Mouse (Mus musculus) cerebellum, postnatal 14 days (tissue): Measurements from ENCODE around the gene Srl.
"Not testable (repeated sequence)": the region's sequence is repeated elsewhere in the genome, so short reads cannot be mapped to it uniquely, and the experiment has no call there.

Experiments
- DNase-seq, 2 experiments: peaks; one replicate each; pipeline ENCODE4 v3.0.0; 2021; ENCODE audit warnings: mixed read lengths in 2 of 2

Srl gene

DNA sequence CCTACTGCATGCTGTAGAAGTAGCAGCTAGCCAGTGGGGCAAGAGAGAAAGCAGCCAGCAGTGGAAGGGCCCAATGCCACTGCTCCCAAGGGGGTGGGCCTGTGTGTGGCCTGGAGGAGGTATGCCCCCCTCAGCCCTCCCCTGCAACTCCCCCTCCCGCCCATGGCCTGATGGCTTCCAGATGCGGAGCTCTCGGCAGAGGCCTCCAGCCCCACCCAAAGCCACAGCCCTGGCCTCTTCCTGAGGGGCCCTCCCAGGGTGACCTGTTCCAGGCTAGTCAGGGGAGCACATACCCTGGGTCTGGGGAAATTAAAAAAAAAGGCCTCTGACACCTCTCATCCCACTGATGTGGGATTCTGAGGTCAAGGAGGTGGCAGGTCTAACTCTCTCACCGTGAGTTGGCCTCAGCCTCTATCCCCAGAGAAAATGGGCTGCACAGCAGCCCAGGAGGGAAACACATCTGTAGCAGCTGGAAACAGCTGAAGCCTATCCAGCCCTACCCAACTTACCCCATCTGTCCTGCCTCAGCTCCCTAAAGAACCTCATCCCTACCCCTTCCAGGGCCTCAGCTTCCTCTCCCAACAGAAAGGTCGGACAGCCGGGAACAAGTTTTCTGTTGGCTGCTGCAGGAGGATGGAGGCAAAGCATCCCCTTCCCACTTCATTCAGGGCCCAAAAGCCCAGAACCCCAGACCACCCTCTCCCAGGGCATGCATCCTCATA is 11.4 kb upstream of the Srl start:
- DNase-seq, result no peak

DNA sequence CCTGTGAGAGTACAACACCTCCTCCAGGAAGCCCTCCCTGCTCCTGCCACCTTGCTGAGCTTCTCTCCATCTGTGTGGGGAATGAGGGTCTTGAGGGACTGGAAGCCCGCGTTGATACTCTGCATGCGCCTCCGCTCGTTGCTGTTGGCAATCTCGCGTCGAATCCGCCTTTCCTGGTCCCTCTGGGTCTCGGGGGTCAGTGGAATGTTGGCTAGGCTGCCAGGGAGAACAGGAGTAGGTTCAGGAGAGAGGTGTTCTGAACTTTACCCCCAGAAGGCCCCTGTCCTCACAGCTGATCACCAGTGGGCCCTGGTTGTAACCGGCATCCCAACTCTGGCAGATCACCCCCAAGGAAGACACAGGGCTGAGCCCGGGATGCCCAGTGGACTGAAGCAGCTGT is 10.3 kb upstream of the Srl start:
- no peak for DNase-seq

DNA sequence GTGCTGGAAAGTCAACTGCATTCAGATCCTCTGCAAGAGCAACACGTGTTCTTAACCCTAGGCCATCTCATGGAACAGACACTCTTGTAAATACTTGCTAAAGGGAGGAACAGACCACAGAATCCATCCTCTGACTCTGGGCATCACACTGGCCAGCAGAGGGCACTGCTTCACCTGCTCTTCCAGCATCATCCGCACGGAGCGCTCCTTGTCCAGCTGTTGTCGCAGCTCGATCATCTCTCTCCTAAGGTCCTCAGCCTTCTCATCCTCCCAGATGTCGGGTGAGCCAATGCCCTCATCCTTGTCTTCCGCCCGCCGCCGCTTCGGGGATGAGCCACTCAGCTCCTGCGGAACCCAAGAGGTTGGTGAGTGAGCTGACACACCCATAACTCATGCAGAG is 9.4 kb upstream of the Srl start:
- DNase-seq, result peak; percentile 72 to 83

DNA sequence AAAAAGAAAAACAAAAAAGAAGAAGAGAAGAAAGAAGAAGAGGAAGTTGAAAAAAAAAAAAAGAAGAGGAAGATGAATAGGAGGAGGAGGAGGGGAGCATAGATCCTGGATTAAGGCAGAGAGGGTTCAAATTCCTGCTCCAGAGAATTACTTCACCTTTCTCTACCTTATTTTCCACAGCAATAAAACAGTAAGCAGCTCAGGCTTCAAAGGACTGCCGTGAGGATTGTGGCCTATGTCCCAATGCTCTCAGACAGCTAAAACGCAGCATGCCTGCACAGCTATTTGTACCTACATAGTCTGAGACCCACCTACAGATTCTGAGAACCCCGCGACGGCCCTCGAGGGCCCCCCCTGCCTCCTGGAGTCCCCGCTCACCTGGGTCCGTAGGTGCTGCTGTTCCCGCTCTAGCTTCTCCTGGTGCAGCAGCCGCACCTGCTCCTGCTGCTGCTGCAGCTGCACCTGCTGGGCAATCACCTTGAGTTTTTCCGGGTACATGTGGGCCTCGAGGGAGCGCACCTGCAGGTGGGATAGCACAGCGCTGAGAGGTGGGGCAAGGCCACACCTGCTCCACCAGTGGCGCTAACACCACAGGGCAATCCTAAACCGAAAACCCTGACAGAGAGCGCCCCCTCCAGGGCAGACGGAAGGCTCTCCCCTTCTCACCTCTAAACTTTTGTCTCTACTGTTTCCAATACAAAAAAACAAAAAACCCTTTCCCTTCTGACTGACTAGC is 7.5 kb upstream of the Srl start:
- DNase-seq, result no peak

DNA sequence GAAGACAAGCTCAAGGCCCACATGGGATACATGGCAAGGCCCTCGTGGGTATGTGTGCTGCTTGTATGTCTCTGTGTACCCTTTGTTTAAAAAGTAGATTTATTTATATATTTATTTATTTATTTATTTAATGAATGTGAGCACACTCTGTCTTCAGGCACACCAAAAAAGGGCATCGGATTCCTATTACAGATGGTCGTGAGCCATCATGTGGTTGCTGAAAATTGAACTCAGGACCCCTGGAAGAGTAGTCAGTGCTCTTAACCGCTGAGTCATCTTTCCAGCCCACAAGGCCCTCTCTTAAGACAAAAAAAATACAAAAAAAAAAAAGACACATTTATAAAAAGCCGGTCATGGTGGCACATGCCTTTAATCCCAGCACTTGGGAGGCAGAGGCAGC is 6.0 kb upstream of the Srl start:
- no peak for DNase-seq

DNA sequence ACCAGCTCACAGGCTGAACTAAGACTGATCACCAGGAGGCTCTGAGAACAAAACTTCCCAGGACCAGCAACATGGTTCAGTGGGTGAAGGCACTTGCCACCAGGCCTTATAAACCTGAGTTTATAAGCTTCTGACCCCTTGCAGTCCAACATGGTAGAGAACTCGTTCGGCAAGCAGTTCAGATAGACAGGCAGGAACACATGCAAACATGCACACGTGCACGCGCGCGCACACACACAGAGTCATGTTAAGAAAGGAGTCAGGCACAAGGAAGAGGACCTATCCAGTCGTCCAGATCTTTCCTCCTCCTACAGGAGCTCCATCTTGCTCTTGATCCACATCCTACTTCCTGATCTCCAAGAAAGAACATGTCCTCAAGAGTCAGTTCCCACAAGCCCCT is 5.2 kb upstream of the Srl start:
- no peak for DNase-seq

DNA sequence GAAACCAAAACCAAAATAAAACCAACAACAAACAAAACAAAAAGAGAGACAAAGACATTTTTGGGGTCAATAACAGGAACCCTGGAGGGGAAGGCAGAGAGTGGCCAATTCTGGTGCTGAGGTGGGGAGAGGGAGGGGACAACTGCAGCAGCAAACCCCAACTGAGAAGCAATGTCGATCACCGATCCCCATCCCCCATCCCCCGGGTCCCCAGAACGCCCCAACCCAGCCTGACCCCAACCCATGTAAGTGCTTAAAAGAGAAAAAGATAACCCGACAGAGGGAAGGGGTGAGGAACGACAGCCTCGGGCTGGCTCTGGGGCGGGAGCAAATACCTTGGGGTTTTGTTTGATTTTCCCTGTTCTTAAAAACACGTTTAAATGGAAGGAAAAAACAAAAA is 3.2 kb upstream of the Srl start:
- DNase-seq, result no peak

DNA sequence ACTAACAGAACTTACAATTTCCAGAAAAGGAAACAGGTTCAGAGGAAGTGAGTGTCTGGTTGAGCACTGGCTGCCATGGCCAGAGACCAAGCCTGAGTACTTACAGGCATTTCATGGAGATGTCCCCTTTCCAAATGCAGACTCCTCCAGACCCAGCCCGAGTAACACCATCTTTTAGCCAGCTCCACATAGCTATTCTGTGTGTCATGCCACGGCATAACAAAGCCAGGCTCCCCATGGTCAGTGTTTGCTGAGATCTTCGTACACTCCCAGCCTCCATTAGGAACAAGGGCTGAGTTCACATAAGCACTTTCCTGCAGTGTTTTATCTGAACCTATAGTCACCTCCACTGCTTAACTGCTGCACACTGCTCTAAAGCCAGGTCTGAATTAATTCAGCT is 1.6 kb upstream of the Srl start:
- no peak for DNase-seq

DNA sequence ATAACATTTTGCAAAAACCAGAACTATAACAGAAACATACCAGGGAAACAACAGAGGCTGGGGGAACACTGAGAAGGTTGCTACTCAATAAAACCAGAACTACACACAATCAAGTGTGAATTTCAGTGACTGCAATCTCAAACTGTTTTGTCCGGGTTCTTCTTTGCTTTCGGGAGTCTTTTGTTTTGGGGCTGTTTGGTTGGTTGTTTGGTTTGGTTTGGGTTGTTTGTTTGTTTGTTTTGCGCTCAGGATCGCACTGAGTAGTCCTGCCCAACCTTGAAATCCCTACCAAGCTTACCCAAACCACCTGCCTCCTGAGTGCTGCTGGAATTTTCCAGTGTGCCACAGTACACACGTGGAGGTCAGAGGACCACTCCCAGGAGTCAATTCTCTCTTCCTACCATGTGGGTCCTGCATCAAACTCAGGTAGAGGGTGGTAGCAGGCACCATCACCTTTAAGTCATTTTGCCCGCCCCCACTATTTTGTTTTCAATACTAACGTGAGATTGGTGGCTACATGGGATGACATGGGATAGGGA is 689 bp upstream of the Srl start:
- DNase-seq, result peak in 1 of 2 experiments; percentile 19

DNA sequence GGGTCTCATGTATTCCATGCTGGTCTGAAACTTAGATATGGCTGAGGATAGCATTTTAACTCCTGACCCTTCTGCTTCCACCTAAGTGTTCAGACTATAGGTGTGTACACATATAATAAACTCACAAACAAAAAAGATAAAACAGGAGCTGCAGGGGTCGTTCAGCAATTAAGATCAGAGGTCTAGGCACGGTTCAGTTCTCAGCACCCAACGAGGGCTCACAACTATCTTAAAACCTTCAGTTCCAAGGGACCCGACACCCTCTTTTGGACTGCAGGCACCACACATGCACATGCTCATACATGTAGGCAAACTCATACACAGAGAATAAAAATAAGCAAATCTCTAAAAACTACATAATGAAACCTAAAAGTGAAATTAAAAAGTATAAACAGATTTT is 583 bp downstream of the Srl start:
- no peak for DNase-seq

DNA sequence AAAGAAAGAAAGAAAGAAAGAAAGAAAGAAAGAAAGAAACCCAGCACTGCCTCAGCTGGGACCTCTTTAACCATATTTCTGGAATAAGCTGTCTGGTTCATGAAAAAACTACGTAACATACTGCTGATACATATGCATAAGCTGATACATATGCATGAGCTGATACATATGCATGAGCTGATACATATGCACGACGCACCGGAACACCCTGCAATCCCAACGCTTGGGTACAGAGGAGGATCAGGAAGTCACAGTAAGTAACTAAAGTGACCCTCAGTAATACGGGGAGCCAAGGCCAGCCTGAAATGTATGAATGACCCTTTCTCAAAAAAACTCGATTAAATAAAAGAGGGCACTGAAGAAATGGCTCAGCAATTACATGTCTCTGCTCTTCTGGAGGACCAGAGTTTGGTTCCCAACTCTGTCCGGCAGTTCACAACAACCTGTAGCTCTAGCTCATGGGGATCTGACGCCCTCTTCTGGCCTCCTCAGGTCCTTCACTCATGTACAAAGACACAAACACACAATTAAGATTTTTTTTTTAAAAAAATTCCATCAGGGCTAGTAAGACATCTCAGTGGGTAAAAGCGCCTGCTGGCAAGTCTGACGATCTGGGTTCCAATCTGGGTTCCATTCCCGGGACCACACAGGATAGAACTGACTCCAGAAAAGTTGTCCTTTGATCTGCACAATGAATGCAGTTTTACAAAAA is 1.4 kb downstream of the Srl start:
- no peak for DNase-seq

DNA sequence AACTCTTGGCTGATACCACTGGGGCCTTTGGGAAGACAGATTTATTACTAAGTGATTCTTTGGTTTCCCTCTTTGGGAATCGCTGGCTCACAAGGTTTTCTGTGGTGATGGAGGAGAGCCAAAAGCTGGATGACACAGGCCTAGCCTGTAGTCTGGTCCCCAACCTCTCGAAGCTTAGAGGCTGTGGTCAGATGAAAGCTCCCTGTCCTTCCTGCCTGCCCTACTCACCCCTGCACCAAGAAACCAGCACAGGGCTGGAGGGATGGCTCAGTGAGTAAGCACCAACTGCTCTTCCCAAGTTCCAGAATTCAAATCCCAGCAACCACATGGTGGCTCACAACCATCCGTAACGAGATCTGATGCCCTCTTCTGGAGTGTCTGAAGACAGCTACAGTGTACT is 2.1 kb downstream of the Srl start:
- no peak for DNase-seq

DNA sequence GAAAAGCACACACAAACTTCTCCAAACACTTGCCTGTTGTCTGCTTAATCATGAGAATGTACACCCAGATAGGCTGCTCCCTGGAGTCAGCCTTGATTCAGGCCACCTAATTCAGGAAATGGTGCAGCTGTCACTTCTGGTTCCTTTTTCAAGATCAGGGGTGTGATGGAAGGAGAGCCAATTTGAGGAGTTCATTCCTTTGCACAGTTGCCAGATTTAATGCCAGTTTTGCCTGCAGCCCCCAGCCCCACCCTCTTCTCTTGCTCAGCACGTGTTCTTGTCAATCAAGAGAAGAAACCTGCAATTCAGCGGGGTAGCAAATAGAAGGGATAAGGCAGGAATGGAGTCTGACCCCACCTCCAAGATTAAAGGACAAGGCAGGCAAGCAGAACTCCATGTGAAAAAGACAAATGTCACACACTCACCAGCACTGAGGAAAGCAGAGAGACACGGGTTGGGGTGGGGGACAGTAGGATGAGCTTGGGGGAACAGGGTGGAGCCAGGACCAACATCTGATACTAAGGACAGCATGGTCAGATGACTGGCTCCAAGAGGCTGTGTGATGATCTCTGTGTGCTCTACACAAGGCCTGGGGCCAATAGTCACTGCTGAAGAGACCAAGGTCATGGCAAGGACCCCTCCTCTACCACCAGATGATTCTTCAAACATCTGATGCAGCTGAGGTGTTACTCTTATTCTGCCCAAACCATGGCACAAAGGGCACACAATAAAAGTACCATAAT is 3.8 kb downstream of the Srl start:
- DNase-seq, result no peak

DNA sequence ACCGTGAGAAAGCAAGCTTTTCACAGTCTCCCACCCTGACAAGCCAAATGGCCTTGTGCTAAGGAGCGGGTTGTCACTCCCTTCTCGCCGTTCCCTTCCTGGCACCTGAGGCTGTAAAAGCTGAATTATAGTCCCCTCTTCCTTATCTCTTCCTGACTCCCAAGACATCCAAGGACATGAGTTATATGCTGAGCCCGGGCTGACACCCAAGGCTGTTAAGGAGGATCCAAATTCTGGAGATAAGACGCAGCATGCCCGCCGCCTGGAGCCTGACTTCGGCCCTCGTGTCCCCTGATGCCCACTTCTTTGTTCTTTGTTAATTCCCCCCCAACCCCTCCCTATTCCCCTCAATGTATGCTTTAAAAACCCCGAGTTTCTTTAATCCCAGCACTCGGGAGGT is 14.2 kb downstream of the Srl start:
- not testable (repeated sequence) for DNase-seq

DNA sequence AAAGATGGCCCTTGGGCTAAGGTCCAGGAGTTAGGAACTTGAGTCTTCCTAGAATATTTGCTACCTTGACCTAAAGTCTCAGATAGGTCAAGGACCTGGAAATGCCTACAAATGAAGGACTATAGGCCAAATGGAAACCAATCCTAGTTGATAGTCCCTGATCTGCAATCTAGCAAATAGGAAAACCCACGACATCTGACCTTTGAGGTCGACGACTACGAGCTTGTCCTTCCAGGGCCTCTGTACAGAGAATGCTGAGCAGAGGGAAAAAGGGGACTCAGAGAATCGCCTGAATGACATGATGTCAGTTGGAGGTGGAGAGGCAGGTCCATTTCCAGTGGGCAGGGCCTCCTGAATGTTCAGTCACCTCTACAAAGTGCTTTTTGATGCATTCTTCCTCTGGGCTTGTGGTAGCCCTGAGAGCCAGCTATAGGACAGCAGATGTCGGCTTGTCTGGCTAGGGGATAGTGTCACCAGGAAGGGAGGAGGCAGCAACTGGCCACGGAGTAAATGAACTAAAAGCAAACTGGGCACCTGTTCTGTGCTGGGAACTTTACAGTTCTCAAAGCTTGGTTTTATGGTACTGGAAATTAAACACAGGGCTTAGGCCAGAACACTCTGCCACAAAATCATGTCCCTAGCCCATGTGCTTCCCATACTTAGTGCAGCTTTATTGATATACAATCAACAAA is 18.2 kb downstream of the Srl start:
- DNase-seq, result no peak

DNA sequence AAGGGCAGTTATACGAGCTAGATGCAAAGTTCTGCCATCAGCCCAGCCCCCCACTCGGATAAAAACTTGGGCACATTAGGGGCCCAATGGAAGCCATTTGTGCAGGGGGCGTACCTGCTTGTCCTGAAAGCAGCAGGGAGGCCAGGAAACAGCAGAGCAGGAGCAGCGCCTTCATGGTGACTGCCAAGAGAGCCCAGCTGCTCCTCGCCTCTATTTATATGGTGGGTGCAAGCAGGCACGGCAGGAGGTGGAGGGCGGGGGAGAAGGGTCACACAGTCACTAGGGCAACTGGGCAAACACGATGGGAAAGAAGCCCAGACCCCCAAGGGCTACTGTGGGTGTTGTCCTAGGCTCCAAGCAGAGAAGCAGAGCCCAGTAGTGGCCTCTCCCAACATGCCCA is 18.7 kb downstream of the Srl start:
- peak in 1 of 2 experiments; percentile 17 for DNase-seq

DNA sequence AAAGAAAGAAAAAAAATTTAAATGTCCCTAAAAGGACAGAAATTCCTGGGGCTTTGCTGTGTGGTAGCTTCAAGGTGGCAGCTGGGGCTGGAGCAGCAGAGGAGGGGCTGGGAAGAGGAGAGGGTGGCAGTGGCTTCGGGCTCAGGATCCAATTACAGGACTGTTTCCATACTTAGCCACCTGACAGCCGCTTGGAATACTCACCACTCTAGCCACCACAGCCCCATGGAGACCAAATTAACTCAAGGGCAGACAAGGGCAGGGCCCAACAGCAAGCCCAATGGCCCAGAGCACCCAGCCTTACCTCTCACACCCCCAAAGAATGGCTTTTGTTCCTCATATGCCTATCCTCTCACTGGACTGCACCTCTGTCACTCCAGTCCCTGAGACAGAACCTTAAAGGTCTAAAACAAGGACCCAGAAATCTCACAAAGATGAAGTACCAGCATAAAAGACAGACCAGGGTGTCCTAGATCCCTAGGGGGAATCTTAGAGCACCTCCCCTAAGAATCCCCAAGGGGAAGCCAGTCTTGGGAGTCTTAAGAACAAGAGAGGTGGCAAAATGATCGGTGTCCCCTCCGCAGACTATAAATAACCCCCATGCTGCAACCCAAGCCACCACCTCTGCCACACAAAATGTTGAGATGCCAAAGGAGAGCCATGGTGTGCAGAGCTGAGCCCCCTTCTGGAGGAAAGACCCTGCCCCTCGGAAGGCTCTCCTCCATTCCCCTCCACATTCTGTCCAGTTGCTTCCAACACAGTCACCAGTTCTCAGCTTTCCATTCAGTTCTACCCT is 19.7 kb downstream of the Srl start:
- no peak for DNase-seq

DNA sequence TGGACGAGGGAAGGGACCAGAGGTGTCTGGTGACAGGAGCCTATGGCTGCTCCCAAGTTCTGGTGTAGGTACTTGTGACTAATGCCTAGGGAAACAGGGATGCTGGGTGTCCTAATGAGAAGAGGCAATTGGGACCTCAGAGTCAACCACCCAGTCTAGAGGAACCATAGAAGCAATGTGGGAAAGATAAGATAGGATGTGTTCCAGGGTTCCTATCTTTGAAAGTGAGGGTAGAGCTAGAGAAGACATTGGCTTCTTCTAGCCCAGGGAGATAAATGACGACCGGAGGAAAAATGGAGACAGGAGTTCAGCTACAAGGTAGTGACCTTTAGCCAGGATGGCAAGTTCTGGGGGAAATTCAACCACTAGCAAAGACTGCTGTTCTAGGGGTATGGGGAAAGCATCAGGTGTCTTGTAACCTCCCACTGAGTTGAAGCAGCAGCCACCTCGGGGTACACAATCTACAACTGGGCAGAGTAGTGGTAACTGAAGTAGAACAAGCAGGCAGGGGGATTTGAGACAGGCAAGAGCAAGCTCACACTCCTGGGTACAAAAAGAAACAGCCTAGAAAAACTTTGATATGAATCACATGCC is 20.4 kb downstream of the Srl start:
- DNase-seq, result no peak

DNA sequence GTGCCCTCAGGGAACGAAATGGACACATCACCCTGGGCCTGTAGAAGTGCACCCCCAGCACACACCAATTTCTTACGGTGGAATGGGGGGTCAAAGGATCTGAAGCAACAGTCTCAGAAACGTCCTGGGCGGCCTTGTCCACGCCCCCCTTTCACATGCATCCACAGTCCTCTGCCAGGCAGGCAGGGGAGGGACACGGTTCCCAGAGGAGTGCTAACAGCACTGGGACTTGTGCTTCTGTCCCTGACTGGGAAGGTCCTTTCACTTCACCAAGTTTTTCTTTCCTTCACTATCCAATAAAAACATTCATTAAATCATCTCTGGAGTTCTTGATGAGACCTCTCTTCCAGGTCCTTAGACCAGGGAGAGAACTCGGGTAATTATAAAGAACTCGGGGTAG is 20.9 kb downstream of the Srl start:
- DNase-seq, result no peak

DNA sequence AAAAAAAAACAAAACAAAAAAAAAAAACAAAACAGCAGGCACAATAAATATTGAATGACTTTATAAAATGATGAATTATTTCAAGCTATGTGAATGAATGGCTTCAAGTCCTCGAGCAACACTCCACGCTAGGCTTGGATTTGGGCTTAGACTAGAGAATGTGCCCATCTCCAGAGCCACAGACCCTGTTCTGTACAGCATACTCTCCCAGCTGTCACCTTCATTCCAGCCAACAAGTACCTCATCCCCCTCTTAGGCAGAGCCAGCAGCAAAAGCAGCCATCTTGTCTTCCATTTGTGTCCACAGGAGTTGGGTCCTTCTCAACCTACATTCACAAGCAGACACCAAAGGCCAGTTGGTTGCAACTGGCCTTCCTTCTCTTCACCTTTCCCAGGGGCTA is 21.8 kb downstream of the Srl start:
- DNase-seq, result no peak

DNA sequence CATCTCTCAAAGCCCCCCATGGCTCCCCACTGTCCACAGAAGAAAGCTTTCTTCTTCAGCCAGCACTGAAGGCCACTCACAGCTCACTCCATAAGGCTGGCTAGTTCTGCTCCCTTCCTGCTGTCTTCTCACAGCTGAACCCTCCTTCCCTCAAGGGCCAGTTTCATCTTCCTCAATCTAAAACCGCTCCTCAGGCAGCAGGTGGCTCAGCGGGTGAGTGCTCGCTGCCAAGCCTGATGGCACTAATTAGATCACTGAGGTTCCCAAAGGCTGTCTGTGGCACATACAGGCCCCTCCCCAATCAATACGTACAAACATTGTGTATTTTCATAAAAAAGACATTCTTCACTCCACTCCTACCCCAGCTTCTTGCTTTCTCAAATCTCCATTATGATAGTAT is 22.5 kb downstream of the Srl start:
- peak; percentile 73 to 76 for DNase-seq
